Mouse (Mus musculus): ENCODE data around the gene Gm10378.
"Not testable (repeated sequence)": the region's sequence is repeated elsewhere in the genome, so short reads cannot be mapped to it uniquely, and the experiment has no call there.

Gene Gm10378

DNA sequence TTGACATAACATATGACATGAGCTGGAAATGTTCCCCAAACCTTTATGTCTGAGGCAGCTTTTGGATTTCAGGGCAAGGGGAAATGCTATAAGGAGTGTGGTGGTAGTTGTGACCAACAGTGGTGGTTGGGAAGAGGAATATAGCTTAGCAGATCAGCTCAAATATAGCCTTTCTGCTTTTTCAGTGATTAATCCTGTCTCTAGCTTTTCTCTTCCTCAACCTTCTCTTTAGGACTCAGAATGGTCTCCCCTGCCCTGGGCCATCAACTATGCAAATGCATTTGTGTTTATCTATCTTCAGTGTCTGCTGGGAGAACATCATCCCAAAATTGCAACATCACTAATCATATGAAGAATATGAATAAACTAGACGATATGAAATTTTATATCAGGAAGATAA, at the start of gene Gm10378:
Gene Gm10378, plus strand, starts transcription at position 301 of the 400 bp plus-strand sequence.
- DNase-seq, result not testable (repeated sequence)

DNA sequence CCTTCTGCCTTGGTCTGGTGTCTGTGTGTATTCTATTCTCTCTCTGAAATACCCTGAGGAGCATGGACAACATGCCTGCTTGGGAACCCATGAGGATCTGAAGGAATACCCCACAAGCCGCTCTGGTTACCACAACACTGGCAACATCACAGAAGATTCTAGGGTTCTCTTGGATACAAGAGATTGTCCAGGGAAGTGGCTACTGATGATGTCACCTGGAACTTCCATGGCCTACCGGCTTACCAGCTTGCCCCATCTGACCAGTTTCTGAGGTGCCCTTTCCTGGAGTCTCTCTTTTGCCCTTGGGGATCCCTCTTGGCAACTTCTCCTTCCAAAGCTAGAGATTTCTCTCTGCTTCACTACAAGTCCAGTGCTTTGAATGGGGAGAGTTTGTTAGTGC, 13.9 kb upstream of the Gm10378 start, which contains the start of gene Gm3633:
Gene Gm3633, minus strand, starts transcription at position 101 of the 400 bp plus-strand sequence.
- DNase-seq, result not testable (repeated sequence)

Measured in kidney, postnatal 4 days (tissue).